Mouse (Mus musculus) Patski (cell line): ENCODE data around the gene Iqschfp. TPM values are rescaled to one million over a fixed set of nuclear protein-coding genes. Genes with fewer than 3 reads are reported as not detected.

Experiments
- ATAC-seq: fragments of 100-300 bp; one replicate; pipeline ENCODE4 v1.8.0; 2021
- CTCF ChIA-PET: fragments of 350-600 bp; sonication (Branson Sonifier 250); formaldehyde crosslinking; loops from one replicate; lab custom pipeline; 2022; ENCODE audit warnings: inconsistent platforms; lab: Charles Lee
- POLR2A ChIA-PET: fragments of 350-600 bp; sonication (Branson Sonifier 250); formaldehyde crosslinking; loops from one replicate; lab custom pipeline; 2022; ENCODE audit warnings: antibody characterized with exemption, inconsistent platforms; lab: Charles Lee
- DNase-seq: peaks from one replicate; pipeline ENCODE4 v3.0.0-alpha.2; 2011; ENCODE audit warnings: low read depth, low spot score
- H3K27me3 ChIP-seq: fragments of 371-371 bp; one replicate; pipeline ENCODE4 v1.5.1; 2021
- CTCF ChIP-seq: fragments of 100-300 bp; IDR thresholded peaks from one replicate; pipeline ENCODE4 v1.5.1; 2021
- in situ Hi-C: fragments of 300-500 bp; cut with MboI; formaldehyde crosslinking; loops from 3 replicates; pipeline ENCODE4 v1.11.1; 2018; ENCODE audit warnings: low pct_unique_long_range_greater_than_20kb, mixed read lengths
- polyA plus RNA-seq: library from polyadenylated mRNA; unstranded; gene quantifications from one replicate; pipeline ENCODE4 v1.2.3, GENCODE M21; 2021

The Iqschfp gene
- polyA plus RNA-seq, 1 experiment from 2014 or later, result not detected

DNA sequence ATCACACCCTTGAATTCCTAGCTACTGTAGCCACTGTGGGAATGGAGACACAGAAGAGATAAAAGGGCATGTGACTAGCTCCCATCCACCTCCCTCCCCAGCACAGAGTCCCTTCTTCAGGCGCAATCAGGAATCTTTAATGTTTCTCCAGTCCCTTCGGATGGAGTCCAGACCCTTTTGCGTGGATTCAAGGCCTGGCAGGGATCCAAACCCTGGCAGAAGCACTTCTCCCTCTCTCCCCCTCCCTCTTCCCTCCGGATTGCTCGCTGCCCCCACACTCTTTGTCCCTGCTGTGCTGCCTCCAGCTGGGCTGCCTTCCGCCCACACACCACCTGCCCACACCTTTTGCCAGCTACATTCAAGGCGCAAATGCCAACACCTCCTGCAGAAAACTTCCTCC is 684.4 kb downstream of the Iqschfp start:
- no peaks in the 10 kb centered on the region for H3K27me3 ChIP-seq
- ChIA-PET POLR2A (interaction anchor here (1.3 kb wide), 2 partner anchors 9 to 29 kb away, joined by 4 to 5 read pairs; no protein-coding TSS in a partner anchor), CTCF (interaction anchor here (0.9 to 2.4 kb wide), 6 partner anchors 9 to 39 kb away, joined by 3 to 14 read pairs (median 4); no protein-coding TSS in a partner anchor)
- ATAC-seq (no peak), DNase-seq (no peak)
- no peak for TF ChIP-seq CTCF
- in situ Hi-C loops, result no loop called here

DNA sequence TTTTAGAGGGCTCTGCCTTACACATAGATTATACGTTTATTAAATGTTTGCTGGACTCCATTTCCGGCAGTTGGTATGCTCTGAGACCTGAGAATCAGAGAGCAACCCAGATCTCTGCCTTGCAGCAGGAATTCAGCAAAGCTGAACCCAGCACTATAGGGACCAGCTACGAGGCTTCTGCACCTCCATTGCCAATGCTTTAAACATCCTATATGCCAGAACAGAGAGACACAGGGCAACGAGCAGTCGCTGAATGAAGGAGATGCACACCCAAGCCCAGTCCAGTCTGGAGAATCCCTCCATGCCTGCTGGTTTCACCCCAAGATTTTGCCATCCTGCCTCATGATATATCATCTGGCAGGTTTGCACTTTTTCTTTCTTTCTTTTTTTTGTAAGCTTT is 684.9 kb downstream of the Iqschfp start:
- DNase-seq (no peak), ATAC-seq (no peak)
- no peaks in the 10 kb centered on the region for H3K27me3 ChIP-seq
- POLR2A ChIA-PET, result interaction anchor here (1.3 kb wide), 1 partner anchor 8 kb away, joined by 5 read pairs; no protein-coding TSS in a partner anchor
- in situ Hi-C loops, result no loop called here
- CTCF ChIA-PET, result interaction anchor here (1.7 to 2.4 kb wide), 3 partner anchors 9 to 39 kb away, joined by 3 to 14 read pairs (median 6); no protein-coding TSS in a partner anchor
- TF ChIP-seq CTCF, result no peak

DNA sequence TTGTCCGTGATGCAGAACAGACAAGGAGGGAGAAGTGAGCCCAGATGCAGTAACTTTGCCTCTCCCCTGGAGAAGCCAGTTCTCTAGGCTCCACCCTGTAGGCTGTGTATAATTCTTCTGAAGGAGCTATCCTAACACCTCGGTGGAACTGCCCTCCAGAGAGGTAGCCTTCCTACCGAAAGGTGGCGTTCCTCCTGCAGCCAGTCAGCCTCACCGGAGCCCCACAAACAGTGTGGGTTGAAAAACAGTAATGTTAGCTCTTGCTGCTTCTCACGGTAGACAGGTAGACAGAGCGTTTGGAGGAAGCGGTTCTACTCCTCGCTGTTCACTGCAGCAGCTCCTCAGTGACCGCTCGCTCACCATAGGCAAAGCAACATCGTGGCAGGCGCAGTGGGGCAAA is 689.6 kb downstream of the Iqschfp start:
- CTCF ChIA-PET, result interaction anchor here (0.9 to 1.9 kb wide), 9 partner anchors 11 to 163 kb away, joined by 3 to 8 read pairs (median 4); no protein-coding TSS in a partner anchor
- ATAC-seq (no peak), DNase-seq (no peak)
- no peak for TF ChIP-seq CTCF
- in situ Hi-C loops, result no loop called here
- POLR2A ChIA-PET, result interaction anchor here (0.6 to 0.8 kb wide), 3 partner anchors 13 to 1587 kb away, joined by 4 to 5 read pairs (median 4); no protein-coding TSS in a partner anchor
- no peaks in the 10 kb centered on the region for H3K27me3 ChIP-seq

DNA sequence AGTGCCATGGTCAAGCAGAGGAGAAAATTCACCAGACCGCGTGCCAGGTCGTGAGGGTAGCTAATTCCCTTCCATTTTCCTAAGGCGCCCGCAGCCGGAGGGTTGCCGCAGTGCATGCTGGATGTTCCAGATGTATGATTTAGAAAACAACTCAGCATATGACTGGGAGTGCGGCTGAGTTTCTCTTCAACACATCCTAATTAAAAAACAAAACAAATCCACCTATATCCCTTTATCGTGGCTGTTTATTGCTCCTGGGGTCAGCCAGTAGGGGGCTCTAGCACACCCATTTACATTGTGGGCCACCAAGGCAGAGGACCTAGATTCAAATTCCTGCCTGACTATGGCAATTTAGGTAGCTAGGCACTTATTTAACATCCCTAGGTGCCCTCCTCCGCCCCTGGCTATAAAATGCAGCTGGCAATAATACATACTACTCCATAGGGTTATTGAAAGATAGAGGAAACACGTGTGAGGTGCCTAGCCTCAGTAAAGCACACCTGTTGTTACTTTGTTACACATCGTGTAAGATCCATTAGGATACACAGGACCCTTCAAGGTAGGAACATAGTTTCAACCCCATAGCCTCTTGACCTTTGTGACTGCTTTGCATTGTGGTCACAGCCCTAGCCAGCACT is 690.2 kb downstream of the Iqschfp start:
- ChIA-PET POLR2A (interaction anchor here (0.6 to 0.8 kb wide), 4 partner anchors 14 to 1587 kb away, joined by 4 to 5 read pairs (median 4); no protein-coding TSS in a partner anchor), CTCF (interaction anchor here (0.9 to 1.9 kb wide), 9 partner anchors 8 to 162 kb away, joined by 3 to 8 read pairs (median 4); no protein-coding TSS in a partner anchor)
- H3K27me3 ChIP-seq, result no peaks in the 10 kb centered on the region
- DNase-seq (no peak), ATAC-seq (peak; percentile 38)
- peak; percentile 81 for TF ChIP-seq CTCF
- in situ Hi-C loops, result no loop called here

DNA sequence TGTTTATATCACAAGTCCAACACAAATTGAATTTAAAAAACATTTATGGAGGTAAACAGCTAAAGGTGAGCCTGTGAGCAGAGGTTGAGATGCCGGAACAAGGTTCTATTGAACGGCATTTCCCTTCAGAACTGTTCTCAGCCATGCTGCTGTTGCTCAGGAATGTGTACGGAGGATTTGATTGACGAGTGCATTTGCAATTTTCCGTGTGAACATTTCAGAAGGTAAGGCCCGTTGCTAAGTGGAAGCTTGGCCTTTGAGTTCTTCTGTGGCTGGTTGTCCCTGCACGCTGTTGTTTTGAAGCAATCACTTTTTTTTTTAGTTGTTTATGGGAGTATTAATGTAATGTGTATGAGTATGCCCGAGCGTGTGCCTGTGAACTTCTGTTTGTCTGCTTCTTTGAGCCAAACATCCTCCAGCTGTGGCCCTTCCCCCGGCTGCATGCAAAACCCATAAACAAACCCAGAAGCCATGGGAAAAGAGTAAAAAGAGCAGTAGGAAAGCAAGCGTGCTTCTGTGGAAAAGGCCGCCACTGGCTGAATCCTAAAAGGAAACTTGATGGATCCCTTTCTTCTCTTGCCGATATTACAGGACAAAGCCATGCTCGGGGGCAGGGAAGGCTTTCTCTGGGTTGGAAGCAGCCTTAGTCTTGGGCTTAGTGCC is 691.1 kb downstream of the Iqschfp start:
- ATAC-seq (no peak), DNase-seq (no peak)
- in situ Hi-C loops, result no loop called here
- no peaks in the 10 kb centered on the region for H3K27me3 ChIP-seq
- ChIA-PET POLR2A (interaction anchor here (0.6 kb wide), 1 partner anchor 59 kb away, joined by 3 read pairs; no protein-coding TSS in a partner anchor), CTCF (interaction anchor here (0.7 to 1.2 kb wide), 2 partner anchors 9 to 12 kb away, joined by 3 to 4 read pairs; no protein-coding TSS in a partner anchor)
- no peak for TF ChIP-seq CTCF

DNA sequence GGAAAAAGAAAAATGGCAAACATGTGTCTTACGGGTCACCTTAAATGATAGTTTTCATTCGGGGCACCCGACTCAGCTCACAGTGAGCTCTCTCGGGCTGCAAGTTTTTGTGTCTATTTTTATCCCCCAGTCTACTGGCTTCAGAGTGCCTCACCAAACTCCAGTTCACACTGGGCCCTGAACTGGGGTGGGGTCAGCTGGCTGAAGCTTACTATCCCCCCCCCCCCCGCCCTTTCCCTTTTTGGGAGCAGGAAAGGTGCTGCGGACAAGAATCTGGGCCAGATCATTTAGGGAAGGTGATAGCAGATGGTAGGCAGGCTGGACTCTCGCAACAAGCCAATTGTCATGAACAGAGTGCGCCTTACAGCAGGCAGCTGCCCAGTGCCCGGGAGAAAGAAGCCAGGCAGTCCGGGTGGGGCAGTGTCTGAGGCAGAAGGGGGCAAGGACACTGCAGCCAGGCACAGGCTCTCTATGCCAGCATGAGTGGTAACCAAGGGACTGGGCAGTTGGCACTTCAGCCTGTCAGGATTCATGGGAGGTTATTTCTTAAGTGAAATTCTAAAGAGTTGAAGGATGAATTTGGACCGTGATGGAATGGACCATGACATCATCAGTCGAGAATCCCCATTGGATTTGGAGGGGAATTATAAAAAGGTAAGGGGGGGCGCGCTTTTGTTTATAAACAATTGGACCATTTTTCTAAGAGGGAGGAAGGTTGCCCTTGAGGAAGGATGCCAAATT is 691.9 kb downstream of the Iqschfp start:
- ATAC-seq (peak; percentile 24), DNase-seq (no peak)
- CTCF ChIA-PET, result interaction anchor here (0.7 to 1.7 kb wide), 4 partner anchors 9 to 178 kb away, joined by 3 read pairs; no protein-coding TSS in a partner anchor
- no peak for TF ChIP-seq CTCF
- in situ Hi-C loops, result no loop called here
- POLR2A ChIA-PET, result interaction anchor here (0.6 to 0.7 kb wide), 2 partner anchors 10 to 59 kb away, joined by 3 to 5 read pairs; no protein-coding TSS in a partner anchor
- no peaks in the 10 kb centered on the region for H3K27me3 ChIP-seq

DNA sequence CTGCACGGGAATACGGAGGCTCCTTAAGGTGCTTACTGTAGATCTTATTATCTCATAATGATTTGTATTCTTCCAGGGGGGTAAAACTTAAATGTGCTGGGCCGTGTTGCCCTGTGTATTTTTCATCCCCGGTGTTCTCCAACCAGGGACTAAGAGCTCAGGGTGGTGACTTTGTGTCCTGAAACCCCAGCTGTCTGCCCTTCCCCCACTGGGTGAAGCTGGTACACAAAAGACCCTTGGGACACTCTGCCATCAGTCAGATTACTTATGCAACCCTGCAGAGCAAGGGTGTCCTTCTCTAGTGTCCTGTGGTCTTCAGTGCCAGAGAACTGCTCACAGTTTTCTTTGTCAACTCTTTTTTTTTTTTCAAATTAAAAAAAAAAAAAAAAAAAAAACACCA is 693.2 kb downstream of the Iqschfp start:
- in situ Hi-C loops, result no loop called here
- DNase-seq, result no peak
- POLR2A ChIA-PET, result interaction anchor here (0.7 to 1.8 kb wide), 2 partner anchors 9 to 89 kb away, joined by 4 to 5 read pairs; no protein-coding TSS in a partner anchor
- no peak for ATAC-seq
- CTCF ChIA-PET, result interaction anchor here (1.2 to 1.7 kb wide), 4 partner anchors 9 to 12 kb away, joined by 3 read pairs; no protein-coding TSS in a partner anchor
- H3K27me3 ChIP-seq, result no peaks in the 10 kb centered on the region
- no peak for TF ChIP-seq CTCF

DNA sequence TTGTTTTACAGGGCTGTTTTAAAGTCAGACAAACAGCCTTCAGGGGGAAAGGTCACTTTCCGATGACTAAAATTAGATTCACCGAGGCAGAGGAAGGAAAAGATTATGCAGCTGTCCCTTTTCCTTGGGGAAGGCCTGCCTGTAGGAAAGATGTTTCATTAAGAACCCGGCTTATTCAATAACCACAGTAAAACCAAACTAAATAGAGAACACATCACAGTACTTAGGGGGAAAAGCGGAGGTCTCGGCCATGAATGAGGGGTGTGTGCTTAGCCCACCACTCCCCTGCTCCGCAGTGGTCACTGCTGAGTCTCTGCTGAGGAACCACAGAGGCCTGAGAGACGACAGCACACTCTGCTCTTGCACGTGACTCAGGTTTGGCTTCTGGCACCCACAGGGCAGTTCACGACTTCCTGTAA is 694.6 kb downstream of the Iqschfp start:
- CTCF ChIA-PET, result no interaction called here
- H3K27me3 ChIP-seq, result no peaks in the 10 kb centered on the region
- no peak for TF ChIP-seq CTCF
- in situ Hi-C loops, result no loop called here
- no peak for ATAC-seq
- POLR2A ChIA-PET, result no interaction called here
- no peak for DNase-seq

DNA sequence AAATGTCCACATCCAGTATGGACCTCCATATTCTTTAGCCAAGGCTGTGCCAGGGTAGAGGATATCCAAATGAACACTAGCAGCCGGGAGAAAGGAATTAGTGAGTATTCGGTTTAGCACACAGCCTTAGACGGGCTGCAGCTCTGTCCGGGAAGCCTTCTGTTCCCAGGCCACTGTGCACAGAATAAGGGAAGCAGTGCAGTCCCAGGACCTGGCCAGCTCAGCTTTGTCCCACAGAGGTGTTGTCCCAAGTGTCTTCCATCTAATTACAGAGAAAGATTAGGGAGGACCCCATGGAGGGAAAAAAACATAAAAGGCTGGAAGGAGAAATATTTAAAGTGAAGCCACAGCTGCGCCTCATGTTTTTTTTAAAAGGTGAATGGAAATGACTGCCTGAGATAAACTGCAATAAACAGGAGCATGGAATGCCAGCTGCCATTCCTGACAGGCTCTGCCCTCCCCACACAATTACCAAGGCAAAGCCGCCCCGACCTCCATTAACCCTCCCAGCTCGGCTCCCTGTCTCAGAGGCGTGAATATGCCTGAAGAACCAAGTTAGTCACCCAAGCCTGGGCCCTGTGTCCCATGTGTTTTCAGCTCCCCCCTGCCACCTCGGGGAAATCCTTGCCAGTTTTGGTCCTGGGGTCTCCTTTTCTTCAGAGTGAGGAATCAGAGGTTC is 695.7 kb downstream of the Iqschfp start:
- H3K27me3 ChIP-seq, result no peaks in the 10 kb centered on the region
- no peak for DNase-seq
- ATAC-seq, result no peak
- POLR2A ChIA-PET, result no interaction called here
- in situ Hi-C loops, result no loop called here
- CTCF ChIA-PET, result interaction anchor here (1.8 kb wide), 1 partner anchor 13 kb away, joined by 5 read pairs; no protein-coding TSS in a partner anchor
- no peak for TF ChIP-seq CTCF
